Comparison of ENCODE assay signal across 8 mouse cellular contexts in genomic region chr5:131643176-131644174, GRCm38 (mm10).
DNase-seq lines count a peak whose midpoint lies in the region.

No protein-coding gene starts in this region.

- DNase-seq in gastrocnemius, postnatal 14 days = peak; percentile 20
- no peak for DNase-seq in gastrocnemius, postnatal 36 days
- DNase-seq in frontal cortex, postnatal 14 days (ENCODE audit: low spot score in 2 of 2) = peak; percentile 45 to 55
- peak; percentile 69 for DNase-seq in kidney, adult 9 months
- peak; percentile 73 to 88 for DNase-seq in left cerebral cortex, postnatal 25 days (ENCODE audit: low spot score in 2 of 2)
- DNase-seq in right cerebral cortex, adult 18-20 months = peak; percentile 73
- no peak for DNase-seq in urinary bladder, postnatal 25 days (ENCODE audit: low spot score)
- DNase-seq in spleen, adult 18-20 months = no peak

- intact Hi-C loops in gastrocnemius, postnatal 14 days (cut with DNase I; ENCODE audit: low total_unique reads) = no loop called here
- intact Hi-C loops in gastrocnemius, postnatal 36 days (cut with DNase I) = no loop called here
- intact Hi-C loops in left cerebral cortex, postnatal 25 days (cut with DNase I) = loop anchor here (5.0 kb wide), 1 partner anchor 106 kb away; no protein-coding TSS in a partner anchor

Comparison
In these comparisons a context has a peak if more than half of its experiments do, and no peak if none do; other contexts are left out.
1. DNase-seq: peak in gastrocnemius, postnatal 14 days (single experiment), frontal cortex, postnatal 14 days (2 of 2), kidney, adult 9 months (single experiment), left cerebral cortex, postnatal 25 days (2 of 2) and right cerebral cortex, adult 18-20 months (single experiment); none in gastrocnemius, postnatal 36 days (0 of 2), urinary bladder, postnatal 25 days (single experiment) and spleen, adult 18-20 months (0 of 2).